Mouse (Mus musculus): ENCODE data around the gene Slc25a11. TPM values are rescaled to one million over a fixed set of nuclear protein-coding genes. Genes with fewer than 3 reads are reported as not detected.

Gene Slc25a11
- polyA plus RNA-seq, 1 experiment = 136 TPM

DNA sequence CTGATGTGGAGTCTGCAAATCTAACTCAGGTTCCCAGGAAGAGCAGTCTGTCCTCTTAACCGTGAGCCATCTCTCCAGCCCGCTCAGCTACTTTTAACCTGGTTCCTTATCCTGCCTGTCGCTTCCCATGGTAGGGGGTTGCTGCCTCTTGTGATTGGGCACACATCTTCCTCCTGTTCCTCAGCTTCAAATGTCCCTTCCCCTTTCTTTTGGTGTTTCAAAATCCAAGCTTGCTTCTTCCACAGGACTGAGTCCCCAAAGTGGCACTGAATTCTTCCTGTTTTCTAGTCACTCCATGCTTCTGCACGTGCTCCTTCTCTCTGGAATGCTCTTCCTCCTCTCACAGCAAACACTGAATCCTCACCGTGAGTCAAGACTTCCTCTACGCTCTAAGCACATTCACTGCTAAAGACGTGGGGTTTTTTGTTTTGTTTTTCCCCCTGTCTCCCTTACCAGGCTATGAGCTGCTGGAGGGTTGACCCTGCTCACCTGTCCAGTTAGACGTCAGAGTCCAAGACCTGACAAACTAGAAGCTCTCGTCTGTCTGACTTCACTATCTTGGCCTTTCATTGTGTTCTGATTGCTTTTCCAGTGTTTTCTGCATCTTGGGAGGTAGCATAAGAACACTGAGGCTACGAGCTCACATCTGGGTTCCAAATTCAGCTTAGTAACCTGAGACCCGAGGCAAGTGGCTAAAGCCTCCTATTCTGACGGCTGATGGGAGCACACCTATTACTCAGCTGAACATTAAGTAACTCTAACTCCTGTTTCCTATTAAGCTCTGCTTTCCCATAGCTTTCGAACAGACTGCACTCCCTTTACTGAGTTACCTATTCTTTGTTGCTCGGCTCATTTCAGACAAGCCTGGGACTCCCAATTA is 20.2 kb upstream of the Slc25a11 start:
- TF ChIP-seq USF1 (IDR thresholded peaks at IDR 0.05; ENCODE audit: low read depth) (no peak), MAX (IDR thresholded peaks at IDR 0.05) (no peak), FOSL1 (IDR thresholded peaks at IDR 0.05; ENCODE audit: insufficient read depth, low read length, poor library complexity, severe bottlenecking) (no peak), CEBPB (IDR thresholded peaks at IDR 0.05; ENCODE audit: low read depth) (no peak), MYOG (IDR thresholded peaks at IDR 0.05; ENCODE audit: control insufficient read depth, extremely low read depth, insufficient read length) (no peak), CTCF (IDR thresholded peaks at IDR 0.05; ENCODE audit: control insufficient read depth, insufficient read depth, insufficient read length) (no peak), MYOD1 (IDR thresholded peaks at IDR 0.05; ENCODE audit: control insufficient read depth, insufficient read length, low read depth) (no peak)
- Histone ChIP-seq H3K79me3 (ENCODE audit: low read depth) (peaks cover 20% of the 10 kb centered on the region), H3K36me3 (ENCODE audit: control insufficient read depth, insufficient read depth) (peaks cover 40% of the 10 kb centered on the region)

GRCm38 (mm10) chr11:70666687-70667086 is 19.4 kb upstream of the Slc25a11 start:
- peaks cover 21% of the 10 kb centered on the region for H3K79me3 ChIP-seq (ENCODE audit: low read depth)
- H3K36me3 ChIP-seq (ENCODE audit: control insufficient read depth, insufficient read depth) = peaks cover 43% of the 10 kb centered on the region
- peaks cover 45% of the 10 kb centered on the region for H3K79me2 ChIP-seq (ENCODE audit: control insufficient read depth, insufficient read depth)
- H3K27me3 ChIP-seq (ENCODE audit: control insufficient read depth, insufficient read depth, insufficient read length) = no peaks in the 10 kb centered on the region
- H3ac ChIP-seq (ENCODE audit: control insufficient read depth, insufficient read length, low read depth) = no peak overlapping the region
- TF ChIP-seq CEBPB (IDR thresholded peaks at IDR 0.05; ENCODE audit: low read depth) = no peak
- TF ChIP-seq MYOD1 (IDR thresholded peaks at IDR 0.05; ENCODE audit: control insufficient read depth, insufficient read length, low read depth) = no peak
- no peak for TF ChIP-seq CTCF (IDR thresholded peaks at IDR 0.05; ENCODE audit: control insufficient read depth, insufficient read depth, insufficient read length)
- no peak for TF ChIP-seq MYOG (IDR thresholded peaks at IDR 0.05; ENCODE audit: control insufficient read depth, extremely low read depth, insufficient read length)
- no peak for TF ChIP-seq USF1 (IDR thresholded peaks at IDR 0.05; ENCODE audit: low read depth)
- no peak for TF ChIP-seq MAX (IDR thresholded peaks at IDR 0.05)
- no peak for TF ChIP-seq FOSL1 (IDR thresholded peaks at IDR 0.05; ENCODE audit: insufficient read depth, low read length, poor library complexity, severe bottlenecking)
- no peak overlapping the region for H3K4me3 ChIP-seq (ENCODE audit: insufficient read depth, poor library complexity, severe bottlenecking)

More for the DNA sequence above, 20.2 kb upstream of the Slc25a11 start:
- Histone ChIP-seq H3K79me2 (ENCODE audit: control insufficient read depth, insufficient read depth) (peaks cover 41% of the 10 kb centered on the region), H3K27me3 (ENCODE audit: control insufficient read depth, insufficient read depth, insufficient read length) (no peaks in the 10 kb centered on the region), H3ac (ENCODE audit: control insufficient read depth, insufficient read length, low read depth) (peak overlapping the region; percentile 28), H3K4me3 (ENCODE audit: insufficient read depth, poor library complexity, severe bottlenecking) (peak overlapping the region; percentile 23)

DNA sequence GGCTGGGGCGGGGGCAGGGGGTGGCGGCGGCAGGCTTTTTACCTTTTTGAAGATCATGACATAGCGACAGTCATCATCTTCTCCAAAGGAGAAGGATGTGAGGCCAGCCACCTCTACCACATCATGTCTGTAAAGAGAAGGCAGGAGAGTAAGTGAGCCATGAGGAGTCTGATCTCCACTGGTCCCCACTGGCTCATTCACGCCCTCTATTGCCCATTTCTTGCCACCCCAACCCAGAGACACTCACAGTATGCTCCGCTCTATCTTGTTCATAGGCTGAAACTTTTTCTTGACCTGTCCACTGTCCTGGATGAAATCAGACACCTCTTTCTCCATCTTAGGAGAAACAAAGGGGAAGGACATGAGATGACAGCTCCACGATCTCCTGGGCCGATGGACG is 17.5 kb upstream of the Slc25a11 start:
- no peak overlapping the region for H3ac ChIP-seq (ENCODE audit: control insufficient read depth, insufficient read length, low read depth)
- H3K4me3 ChIP-seq (ENCODE audit: insufficient read depth, poor library complexity, severe bottlenecking) = no peak overlapping the region
- peaks cover 54% of the 10 kb centered on the region for H3K36me3 ChIP-seq (ENCODE audit: control insufficient read depth, insufficient read depth)
- H3K27me3 ChIP-seq (ENCODE audit: control insufficient read depth, insufficient read depth, insufficient read length) = no peaks in the 10 kb centered on the region
- peaks cover 33% of the 10 kb centered on the region for H3K79me3 ChIP-seq (ENCODE audit: low read depth)
- H3K79me2 ChIP-seq (ENCODE audit: control insufficient read depth, insufficient read depth) = peaks cover 60% of the 10 kb centered on the region
- TF ChIP-seq MYOD1 (IDR thresholded peaks at IDR 0.05; ENCODE audit: control insufficient read depth, insufficient read length, low read depth) (no peak), MYOG (IDR thresholded peaks at IDR 0.05; ENCODE audit: control insufficient read depth, extremely low read depth, insufficient read length) (no peak), CTCF (IDR thresholded peaks at IDR 0.05; ENCODE audit: control insufficient read depth, insufficient read depth, insufficient read length) (no peak), CEBPB (IDR thresholded peaks at IDR 0.05; ENCODE audit: low read depth) (no peak), FOSL1 (IDR thresholded peaks at IDR 0.05; ENCODE audit: insufficient read depth, low read length, poor library complexity, severe bottlenecking) (no peak), USF1 (IDR thresholded peaks at IDR 0.05; ENCODE audit: low read depth) (no peak), MAX (IDR thresholded peaks at IDR 0.05) (no peak)

GRCm38 (mm10) chr11:70663957-70664356 is 16.7 kb upstream of the Slc25a11 start:
- H3K27me3 ChIP-seq (ENCODE audit: control insufficient read depth, insufficient read depth, insufficient read length) = no peaks in the 10 kb centered on the region
- peaks cover 62% of the 10 kb centered on the region for H3K36me3 ChIP-seq (ENCODE audit: control insufficient read depth, insufficient read depth)
- TF ChIP-seq FOSL1 (IDR thresholded peaks at IDR 0.05; ENCODE audit: insufficient read depth, low read length, poor library complexity, severe bottlenecking) (no peak), CEBPB (IDR thresholded peaks at IDR 0.05; ENCODE audit: low read depth) (no peak), USF1 (IDR thresholded peaks at IDR 0.05; ENCODE audit: low read depth) (no peak), MYOG (IDR thresholded peaks at IDR 0.05; ENCODE audit: control insufficient read depth, extremely low read depth, insufficient read length) (no peak), MAX (IDR thresholded peaks at IDR 0.05) (no peak), MYOD1 (IDR thresholded peaks at IDR 0.05; ENCODE audit: control insufficient read depth, insufficient read length, low read depth) (no peak), CTCF (IDR thresholded peaks at IDR 0.05; ENCODE audit: control insufficient read depth, insufficient read depth, insufficient read length) (no peak)
- no peak overlapping the region for H3ac ChIP-seq (ENCODE audit: control insufficient read depth, insufficient read length, low read depth)
- H3K79me2 ChIP-seq (ENCODE audit: control insufficient read depth, insufficient read depth) = peaks cover 64% of the 10 kb centered on the region
- no peak overlapping the region for H3K4me3 ChIP-seq (ENCODE audit: insufficient read depth, poor library complexity, severe bottlenecking)
- peaks cover 41% of the 10 kb centered on the region for H3K79me3 ChIP-seq (ENCODE audit: low read depth)

DNA sequence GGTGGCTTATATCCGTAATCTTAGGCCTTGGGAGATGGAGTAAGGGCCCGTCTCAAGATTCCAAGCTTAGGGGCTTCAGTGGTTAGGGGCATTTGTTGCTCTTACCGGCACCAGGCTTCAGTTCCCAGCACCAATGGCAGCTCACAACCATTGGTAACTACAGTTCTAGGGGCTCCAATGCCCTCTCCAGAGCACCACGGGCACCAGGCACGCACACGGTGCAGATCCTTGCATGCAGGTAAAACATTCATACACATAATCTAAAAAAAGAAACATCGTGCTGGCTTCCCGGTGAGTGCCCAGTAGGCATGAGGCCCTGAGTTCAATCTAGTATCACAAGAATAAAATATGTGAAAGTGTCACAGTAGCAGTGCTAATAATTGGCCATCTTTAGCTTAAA is 15.8 kb upstream of the Slc25a11 start:
- peaks cover 73% of the 10 kb centered on the region for H3K79me2 ChIP-seq (ENCODE audit: control insufficient read depth, insufficient read depth)
- peaks cover 49% of the 10 kb centered on the region for H3K79me3 ChIP-seq (ENCODE audit: low read depth)
- H3K27me3 ChIP-seq (ENCODE audit: control insufficient read depth, insufficient read depth, insufficient read length) = no peaks in the 10 kb centered on the region
- H3K4me3 ChIP-seq (ENCODE audit: insufficient read depth, poor library complexity, severe bottlenecking) = no peak overlapping the region
- TF ChIP-seq CEBPB (IDR thresholded peaks at IDR 0.05; ENCODE audit: low read depth) (no peak), USF1 (IDR thresholded peaks at IDR 0.05; ENCODE audit: low read depth) (no peak), CTCF (IDR thresholded peaks at IDR 0.05; ENCODE audit: control insufficient read depth, insufficient read depth, insufficient read length) (no peak), MYOD1 (IDR thresholded peaks at IDR 0.05; ENCODE audit: control insufficient read depth, insufficient read length, low read depth) (no peak), MAX (IDR thresholded peaks at IDR 0.05) (no peak), MYOG (IDR thresholded peaks at IDR 0.05; ENCODE audit: control insufficient read depth, extremely low read depth, insufficient read length) (no peak), FOSL1 (IDR thresholded peaks at IDR 0.05; ENCODE audit: insufficient read depth, low read length, poor library complexity, severe bottlenecking) (no peak)
- no peak overlapping the region for H3ac ChIP-seq (ENCODE audit: control insufficient read depth, insufficient read length, low read depth)
- peaks cover 64% of the 10 kb centered on the region for H3K36me3 ChIP-seq (ENCODE audit: control insufficient read depth, insufficient read depth)
